Mouse (Mus musculus): Measurements from ENCODE around the gene Prrx2.

DNA sequence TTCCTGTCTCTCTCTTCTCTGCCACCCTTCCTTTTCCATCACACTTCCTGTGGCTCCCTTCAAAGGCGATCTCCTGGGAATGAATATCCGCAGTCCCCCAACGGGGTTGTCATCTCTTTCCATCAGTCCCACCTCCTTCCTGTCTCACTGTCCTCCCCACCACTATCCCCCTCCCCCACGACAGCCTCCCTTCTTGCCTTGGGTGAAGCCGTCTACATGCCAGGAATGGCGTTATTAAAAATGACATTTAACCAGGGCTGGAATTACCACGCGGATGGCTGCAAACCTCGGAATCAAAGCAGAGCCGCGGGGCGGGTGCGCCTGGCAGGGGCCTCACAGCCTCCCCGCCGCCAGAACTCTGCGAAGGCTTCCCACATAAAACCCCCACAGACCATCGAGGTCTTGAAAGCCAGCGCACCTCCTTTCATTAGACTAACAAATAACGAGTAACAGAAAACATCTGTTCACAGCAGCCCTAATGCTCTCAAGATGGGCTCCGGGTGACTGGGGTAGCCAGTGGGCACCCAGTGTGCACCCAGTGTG is 18.1 kb downstream of the Prrx2 start:
- no peak for TF ChIP-seq POLR2A (IDR thresholded peaks at IDR 0.05; ENCODE audit: low read depth, low read length)
- no peak for TF ChIP-seq CTCF (IDR thresholded peaks at IDR 0.05; ENCODE audit: extremely low read depth, insufficient read length, insufficient replicate concordance, low read depth, low read length)

Measured in small intestine, adult 2 months (tissue).